Mouse (Mus musculus) activated CD4-positive, CD25-positive, alpha-beta regulatory T cell, adult 4 months (primary cell): ENCODE results near the gene Ubxn1. TPM values are rescaled to one million over a fixed set of nuclear protein-coding genes. Genes with fewer than 3 reads are reported as not detected.
"Not testable (repeated sequence)": the region's sequence is repeated elsewhere in the genome, so short reads cannot be mapped to it uniquely, and the experiment has no call there.

ENCODE experiments used
- ATAC-seq: one replicate; pipeline ENCODE4 v1.8.0; 2017
- polyA plus RNA-seq, 2 experiments: library from polyadenylated mRNA; unstranded; fragments of 100-300 nt; shearing (Covaris generic); gene quantifications; one replicate each; pipeline ENCODE4 v1.2.1; 2017

Gene Ubxn1
- polyA plus RNA-seq: 10 to 100 TPM; 62.6 to 75.9 TPM

GRCm38 (mm10) chr19:8871267-8872186 is at the start of gene Ubxn1:
TSS of gene Ubxn1 (plus strand) at chr19:8871496.
- ATAC-seq: peak; percentile 93

- no peak for ATAC-seq
These were observed 48.6 kb upstream of the Ubxn1 start for GRCm38 (mm10) chr19:8822696-8823095.

- no peak for ATAC-seq
These were observed 41.6 kb upstream of the Ubxn1 start, which contains the start of gene AC129217.1 for GRCm38 (mm10) chr19:8829660-8830059. TSS of gene AC129217.1 (plus strand) at chr19:8829773.

GRCm38 (mm10) chr19:8830664-8831063 is 40.6 kb upstream of the Ubxn1 start:
- ATAC-seq: no peak

GRCm38 (mm10) chr19:8831262-8831661 is 40.0 kb upstream of the Ubxn1 start:
- no peak for ATAC-seq

GRCm38 (mm10) chr19:8832971-8833370 is 38.3 kb upstream of the Ubxn1 start:
- no peak for ATAC-seq

GRCm38 (mm10) chr19:8836327-8836726 is 35.0 kb upstream of the Ubxn1 start:
- ATAC-seq: not testable (repeated sequence)

GRCm38 (mm10) chr19:8837251-8837791 is 34.0 kb upstream of the Ubxn1 start, which contains the start of gene Bscl2:
TSS of gene Bscl2 (plus strand) at chr19:8837467.
- ATAC-seq: peak; percentile 67

- ATAC-seq: no peak
These were observed 33.1 kb upstream of the Ubxn1 start for GRCm38 (mm10) chr19:8838041-8838730.

GRCm38 (mm10) chr19:8839103-8839907 is 32.0 kb upstream of the Ubxn1 start, which contains the start of gene Gng3:
TSS of gene Gng3 (minus strand) at chr19:8839194.
- ATAC-seq: no peak

GRCm38 (mm10) chr19:8839908-8840791 is 31.1 kb upstream of the Ubxn1 start:
- ATAC-seq: peak; percentile 17

GRCm38 (mm10) chr19:8841012-8841411 is 30.3 kb upstream of the Ubxn1 start:
- no peak for ATAC-seq

GRCm38 (mm10) chr19:8842961-8843360 is 28.3 kb upstream of the Ubxn1 start:
- no peak for ATAC-seq

- no peak for ATAC-seq
These were observed 26.7 kb upstream of the Ubxn1 start for GRCm38 (mm10) chr19:8844371-8845129.

GRCm38 (mm10) chr19:8848356-8848755 is 22.9 kb upstream of the Ubxn1 start:
- no peak for ATAC-seq

- ATAC-seq: no peak
These were observed 20.8 kb upstream of the Ubxn1 start, which contains the start of gene Lrrn4cl for GRCm38 (mm10) chr19:8850402-8850901. TSS of gene Lrrn4cl (plus strand) at chr19:8850768.

GRCm38 (mm10) chr19:8851639-8852038 is 19.7 kb upstream of the Ubxn1 start:
- ATAC-seq: no peak

- no peak for ATAC-seq
These were observed 18.9 kb upstream of the Ubxn1 start for GRCm38 (mm10) chr19:8852236-8852928.

- ATAC-seq: no peak
These were observed 18.2 kb upstream of the Ubxn1 start for GRCm38 (mm10) chr19:8853117-8853516.
